Mouse (Mus musculus) embryonic fibroblast, embryonic 13.5 days (primary cell): ENCODE data around the gene Aak1.

ENCODE experiments used
- CTCF ChIP-seq: IDR thresholded peaks from 2 replicates; pipeline ENCODE4 v1.5.1; 2011; ENCODE audit warnings: mild to moderate bottlenecking, control low read depth, low read length, moderate library complexity, borderline replicate concordance; ENCODE audit not compliant: insufficient read depth
- POLR2A ChIP-seq: IDR thresholded peaks from 2 replicates; pipeline ENCODE4 v1.6.1; 2011; ENCODE audit warnings: low read depth, mild to moderate bottlenecking, control low read depth, low read length, moderate library complexity

DNA sequence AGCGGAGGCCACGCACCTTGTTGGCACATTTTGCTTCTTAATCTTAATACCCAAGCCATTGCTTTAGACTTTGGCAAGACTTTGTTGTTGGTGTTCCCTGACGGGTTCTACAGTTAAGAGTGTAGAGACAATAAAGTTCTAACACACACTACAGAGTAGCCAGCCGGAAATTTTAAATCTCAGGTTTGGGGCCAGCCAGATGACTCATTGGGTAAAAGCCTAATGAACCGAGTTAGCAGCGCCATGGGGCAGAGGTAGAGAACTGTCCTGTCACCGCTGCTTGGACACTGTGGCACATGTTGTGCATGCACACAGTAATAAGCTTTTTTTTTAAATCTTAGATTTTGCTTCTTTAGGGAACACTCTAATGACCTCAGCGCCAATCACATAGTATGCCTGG lies 143.0 kb downstream of the Aak1 start:
- TF ChIP-seq CTCF (no peak), POLR2A (no peak)
